Mouse (Mus musculus): ENCODE measurements around the gene Vps35l. TPM values are rescaled to one million over a fixed set of nuclear protein-coding genes. Genes with fewer than 3 reads are reported as not detected.

Vps35l gene
- total RNA-seq, 2 experiments from 2014 or later: 30.3 to 35.5 TPM

DNA sequence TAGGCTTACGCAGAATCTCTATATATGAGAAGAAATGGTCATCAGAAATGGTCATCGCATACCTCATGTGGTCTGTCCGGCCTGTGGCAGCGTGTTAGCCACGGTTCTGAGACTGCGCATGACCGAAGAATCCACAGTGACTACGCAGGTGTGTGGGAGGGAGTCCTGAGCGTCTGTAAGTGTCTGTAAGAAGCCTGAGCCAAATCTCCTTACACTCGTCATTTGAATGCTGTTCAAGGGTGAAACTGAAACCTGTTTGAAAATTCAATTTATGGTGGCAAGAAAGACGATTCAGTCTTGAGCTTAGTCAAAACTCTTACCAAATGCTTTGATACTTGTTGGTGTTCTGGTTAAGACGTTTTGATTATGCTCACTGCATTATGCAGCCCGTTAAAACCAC, 6.8 kb upstream of the Vps35l start:
- no peak for DNase-seq

DNA sequence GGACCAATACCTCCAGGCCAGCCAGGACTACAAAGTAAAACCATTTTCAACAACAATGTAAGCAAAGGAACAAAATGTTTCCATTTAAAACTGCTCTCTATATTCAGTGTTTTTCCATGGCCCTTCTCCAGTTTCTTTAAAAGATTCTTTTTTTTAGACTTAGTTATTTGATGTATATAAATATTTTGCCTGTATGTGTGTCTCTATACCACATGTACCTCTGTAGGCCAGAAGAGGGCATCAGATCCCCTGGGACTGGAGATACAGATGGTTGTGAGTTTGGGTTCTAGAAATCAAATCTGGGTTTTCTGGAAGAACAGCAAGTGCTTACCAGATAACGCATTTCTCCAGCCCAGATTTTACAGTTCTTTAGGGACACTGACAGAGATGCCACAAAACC, 1.3 kb upstream of the Vps35l start:
- DNase-seq: no peak

DNA sequence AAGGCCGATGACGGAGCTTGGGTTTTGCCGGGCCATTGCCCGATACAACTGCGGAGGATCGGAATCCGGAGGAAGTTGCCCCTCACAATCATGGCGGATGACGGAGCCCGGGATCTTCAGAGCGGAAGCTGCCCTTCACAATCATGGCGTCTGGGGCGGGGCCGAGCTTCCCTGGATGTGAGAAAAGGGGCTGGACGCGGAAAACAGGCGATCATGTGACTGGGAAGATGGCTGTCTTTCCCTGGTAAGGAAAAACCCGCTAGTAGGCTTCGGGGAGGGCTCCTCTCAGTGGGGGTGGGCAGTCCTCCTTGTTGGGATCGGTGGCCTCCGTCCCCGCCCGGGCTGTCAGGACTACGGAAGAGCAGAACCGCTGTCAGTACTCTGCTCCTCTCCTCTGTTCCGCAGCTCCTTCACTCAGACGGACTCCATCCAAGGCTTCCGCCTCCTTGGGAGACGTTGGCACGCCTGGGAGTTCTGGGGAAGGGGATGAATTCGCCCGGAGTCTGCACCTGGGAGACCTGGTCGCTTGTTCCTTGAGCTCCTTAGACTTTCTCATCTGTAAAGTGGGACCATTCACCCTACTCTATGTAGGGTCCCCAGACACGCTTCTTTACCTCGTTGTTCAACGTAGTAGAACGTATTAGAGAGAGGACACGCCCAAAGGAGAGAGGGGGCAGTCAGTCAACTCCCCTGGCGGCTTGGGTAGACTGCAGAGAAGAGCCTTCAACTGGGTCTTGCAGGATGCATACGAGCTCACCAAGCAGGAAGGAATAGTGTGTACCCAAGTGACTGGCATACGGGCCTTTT, 709 bp downstream of the Vps35l start:
- peak; percentile 97 for DNase-seq

DNA sequence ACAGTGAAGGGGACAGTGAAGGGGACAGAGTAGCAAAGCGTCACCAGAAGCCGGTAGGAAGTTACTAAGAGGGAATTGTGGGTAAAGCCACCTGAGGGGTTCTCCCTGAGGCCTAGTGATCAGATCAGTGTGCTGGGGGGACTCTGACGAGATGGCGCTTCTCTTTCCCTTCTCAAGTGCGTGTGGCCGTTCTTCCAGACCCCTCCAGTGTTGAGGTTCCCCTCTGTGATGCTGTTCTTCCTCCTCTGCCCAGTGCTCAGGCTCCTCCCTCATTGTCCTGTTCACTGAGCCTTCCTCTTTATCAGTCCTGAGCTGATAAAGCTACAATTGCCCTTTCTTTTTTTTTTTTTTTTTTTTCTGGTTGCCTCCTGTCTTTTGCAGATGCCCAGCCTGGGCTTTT, 2.3 kb downstream of the Vps35l start:
- no peak for DNase-seq

DNA sequence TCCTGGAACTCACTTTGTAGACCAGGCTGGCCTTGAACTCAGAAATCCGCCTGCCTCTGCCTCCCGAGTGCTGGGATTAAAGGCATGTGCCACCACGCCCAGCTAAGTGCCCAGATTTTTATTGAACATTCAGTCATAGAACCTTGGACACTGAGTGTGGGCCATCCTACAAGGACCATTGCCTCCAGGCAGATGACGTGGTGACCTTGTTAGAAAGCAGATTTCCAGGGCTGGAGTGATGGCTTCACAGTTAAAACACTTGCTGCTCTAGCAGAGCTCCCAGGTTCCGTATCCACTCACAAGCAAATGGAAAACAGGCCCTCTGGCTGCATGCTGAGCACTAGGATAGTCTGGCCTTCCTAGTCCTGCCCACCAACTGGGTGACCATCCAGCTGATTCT, 4.7 kb downstream of the Vps35l start:
- no peak for DNase-seq

DNA sequence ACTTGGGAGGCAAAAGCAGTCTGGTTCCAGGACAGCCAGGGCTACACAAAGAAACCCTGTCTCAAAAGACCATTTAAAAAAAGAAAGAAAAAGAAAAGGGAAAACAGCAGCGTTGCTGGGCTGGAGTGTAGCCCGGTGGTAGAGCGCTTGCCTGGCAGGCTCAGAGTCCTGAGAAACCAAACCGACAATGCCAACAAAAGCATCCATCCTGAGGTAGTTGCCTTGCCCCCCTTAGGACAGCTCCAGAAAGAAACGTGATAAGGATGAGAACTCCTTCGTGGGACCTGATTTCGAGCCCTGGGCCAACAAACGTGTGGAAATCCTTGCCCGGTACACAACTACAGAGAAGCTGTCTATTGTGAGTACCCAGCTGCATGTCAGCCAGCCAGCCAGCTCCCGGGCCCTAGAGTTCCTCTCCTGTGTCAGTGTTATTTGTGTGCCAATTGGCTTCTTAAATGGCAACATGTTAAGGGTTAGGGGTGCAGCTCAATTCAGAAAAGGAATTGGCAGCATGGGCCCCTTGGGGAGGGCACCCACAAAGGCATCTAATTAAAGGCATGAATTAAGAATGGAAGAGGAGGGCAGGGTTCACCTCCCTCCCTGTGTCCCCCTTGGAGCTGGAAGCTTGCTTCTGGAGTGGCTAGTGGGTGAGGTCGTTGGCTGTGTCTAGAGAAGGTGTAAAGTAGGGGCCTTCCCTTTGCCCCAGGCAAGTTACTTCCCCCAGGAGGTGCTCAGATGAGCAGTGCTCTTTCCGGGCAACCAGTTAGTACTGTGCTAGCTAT, 8.1 kb downstream of the Vps35l start:
- no peak for DNase-seq

DNA sequence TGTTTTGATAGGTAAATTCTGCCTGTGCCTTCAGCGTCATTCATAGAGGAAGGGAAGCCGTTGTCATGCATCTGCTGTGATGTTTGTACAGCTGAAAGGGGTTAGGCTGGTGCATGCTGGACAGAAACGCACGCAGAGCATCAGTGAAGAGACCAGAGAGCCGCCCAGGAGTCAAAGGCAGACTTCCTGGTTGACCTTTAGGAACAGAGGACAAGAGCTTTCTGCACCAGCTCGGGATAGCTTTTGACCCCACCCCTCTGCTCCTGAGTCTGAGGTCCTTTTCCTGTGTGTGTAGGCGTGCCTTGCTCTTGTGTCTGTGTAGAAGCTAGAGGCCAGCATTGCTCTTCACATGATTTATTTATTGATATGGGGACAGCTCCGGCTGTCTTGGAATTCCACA, 9.7 kb downstream of the Vps35l start:
- DNase-seq: no peak

DNA sequence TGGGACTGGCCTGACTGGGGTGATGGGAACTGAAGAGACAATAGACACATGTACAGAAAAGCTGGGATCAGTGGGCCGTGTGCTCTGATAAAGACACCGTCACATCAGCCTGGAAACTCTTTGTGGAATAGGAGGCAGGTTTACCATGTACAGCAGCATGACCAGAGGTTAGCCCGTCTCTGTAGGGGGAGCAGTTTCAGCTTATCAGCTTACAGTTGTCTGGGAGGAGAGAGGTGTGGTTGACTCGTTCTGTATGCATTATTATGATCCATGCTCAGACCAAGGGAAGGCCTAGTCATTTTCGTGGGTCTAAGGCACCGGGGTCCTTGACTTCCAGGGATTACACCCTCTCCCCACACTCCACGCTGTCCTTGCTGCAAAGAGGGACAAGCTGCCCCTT, 11.6 kb downstream of the Vps35l start:
- DNase-seq: no peak

DNA sequence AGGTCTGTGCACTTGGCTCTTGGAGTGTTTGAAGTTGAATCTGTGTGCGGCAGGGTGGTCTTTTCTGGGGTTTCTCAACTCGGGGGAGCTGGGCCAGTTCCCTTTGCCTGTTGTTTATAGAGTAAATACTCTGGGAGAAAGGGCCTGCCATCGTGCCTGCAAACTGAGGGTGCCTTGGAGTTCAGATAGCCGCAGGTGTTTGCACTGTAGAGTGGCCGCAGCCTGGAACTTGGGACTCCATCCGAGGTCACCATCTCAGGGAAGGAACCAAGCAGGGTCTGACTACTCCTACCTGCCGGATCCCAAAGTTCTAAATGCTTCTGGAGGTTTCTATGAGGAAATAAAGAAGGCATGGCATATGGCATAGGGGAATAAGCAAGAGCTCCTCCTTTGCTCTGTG, 15.7 kb downstream of the Vps35l start:
- no peak for DNase-seq

DNA sequence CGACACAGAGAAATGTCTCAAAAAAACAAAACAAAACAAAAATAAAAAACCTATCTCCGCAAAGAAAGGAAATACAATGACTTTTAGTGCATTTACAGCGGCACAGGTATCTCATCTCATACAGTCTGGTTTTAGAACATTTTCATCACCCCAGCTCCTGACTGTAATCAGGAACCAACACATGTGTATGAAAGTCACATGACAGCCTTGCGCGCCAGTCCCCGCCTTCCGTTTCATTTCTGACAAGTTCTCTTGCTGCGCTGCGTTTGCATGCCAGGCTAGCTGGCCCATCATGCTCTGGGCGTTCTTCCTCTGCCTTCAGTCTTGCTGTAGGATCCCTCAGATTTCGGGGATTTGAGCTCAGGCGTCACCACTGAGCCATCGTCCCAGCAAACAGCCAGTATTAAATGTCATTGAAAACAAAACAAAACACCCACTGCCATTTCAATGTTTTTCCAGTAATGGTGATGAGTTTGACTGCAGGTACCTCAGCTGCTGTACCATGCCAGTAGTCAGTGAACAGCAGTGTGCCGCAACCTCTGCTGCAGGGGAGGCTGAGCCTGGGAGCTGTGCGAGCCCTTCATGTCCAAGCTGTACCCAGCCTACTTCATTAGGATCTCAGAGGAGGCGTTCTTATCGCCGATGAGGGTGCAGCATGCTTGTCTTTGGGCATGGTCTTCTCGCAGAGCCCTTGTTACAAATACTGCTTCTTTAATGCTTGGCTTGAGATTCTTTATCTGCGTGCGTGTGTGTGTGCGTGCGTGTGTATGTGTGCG, 16.7 kb downstream of the Vps35l start:
- no peak for DNase-seq

DNA sequence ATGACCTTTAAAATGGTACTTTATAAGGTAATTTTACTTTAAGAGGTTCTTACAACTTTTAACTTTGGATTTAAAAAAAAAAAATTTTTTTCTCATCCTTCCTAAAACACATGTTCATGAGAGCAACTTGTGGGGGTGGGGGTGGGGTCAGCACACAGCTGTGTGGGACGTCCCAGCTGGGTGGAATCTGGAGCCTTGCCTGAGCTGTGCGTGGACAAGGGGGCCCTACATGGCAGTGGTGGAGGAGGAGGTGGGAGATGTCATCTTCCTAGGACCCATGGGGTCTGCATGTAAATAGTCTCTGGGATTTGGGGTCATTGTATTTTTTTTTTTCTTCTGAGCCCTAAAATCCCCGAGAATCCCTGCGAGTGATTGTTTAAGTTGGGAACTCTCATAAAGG, 18.3 kb downstream of the Vps35l start:
- DNase-seq: peak; percentile 39

DNA sequence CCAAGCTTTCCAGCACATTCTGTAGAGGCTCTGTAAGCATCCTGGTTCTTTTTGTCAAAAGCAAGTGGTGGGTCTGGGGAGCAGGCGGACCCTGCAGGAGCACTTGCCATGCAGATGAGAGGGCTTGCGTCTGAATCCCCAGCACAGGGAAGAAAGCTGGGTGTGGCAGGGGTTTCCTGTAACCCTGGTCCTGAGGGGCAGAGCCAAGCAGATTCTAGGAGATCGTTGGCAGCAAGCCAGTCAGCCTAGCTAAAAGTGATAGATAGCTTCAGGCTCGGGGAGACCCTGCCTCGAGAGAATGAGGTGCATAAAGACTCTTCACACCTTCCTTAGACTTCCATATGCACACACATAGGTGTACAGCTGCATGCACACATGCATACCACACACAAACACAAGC, 19.3 kb downstream of the Vps35l start:
- no peak for DNase-seq

DNA sequence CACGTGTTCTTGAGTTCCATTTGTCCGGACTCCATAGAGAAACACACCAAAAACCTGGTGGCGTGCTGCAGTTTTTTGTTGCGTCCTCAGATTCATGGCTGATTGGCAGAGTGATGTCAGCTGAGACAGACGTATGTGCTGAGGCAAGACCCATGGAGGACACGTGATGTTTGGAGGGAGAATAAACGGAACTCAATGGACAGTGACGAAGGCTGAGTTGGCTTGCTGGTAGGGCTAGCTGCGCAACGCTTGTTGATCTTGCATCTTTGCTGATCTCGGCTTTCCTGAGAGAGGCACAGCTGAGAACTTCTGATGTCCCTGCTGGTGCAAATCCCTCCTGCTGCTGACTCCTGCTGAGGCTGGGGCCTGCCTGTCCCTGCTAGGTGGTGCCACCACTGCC, 23.9 kb downstream of the Vps35l start:
- no peak for DNase-seq

DNA sequence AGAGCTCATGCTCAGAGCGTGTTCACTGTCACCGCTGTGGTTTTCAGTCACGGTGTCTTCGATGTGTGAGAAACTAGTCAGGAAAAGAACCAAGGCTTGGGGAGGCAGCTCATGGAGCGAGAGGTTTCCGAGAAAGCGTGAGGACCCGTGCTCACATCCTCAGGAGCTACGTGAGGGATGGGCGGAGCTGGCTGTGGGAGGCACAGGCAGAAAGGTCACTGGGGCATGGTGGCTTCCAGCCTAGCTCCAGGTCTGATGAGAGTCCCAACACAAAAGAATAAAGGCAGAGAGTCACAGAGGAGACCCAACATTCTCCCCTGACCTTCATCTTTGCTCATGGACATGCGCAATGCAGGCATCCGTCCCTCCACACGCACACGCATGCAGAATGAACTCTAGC, 24.7 kb downstream of the Vps35l start:
- no peak for DNase-seq

DNA sequence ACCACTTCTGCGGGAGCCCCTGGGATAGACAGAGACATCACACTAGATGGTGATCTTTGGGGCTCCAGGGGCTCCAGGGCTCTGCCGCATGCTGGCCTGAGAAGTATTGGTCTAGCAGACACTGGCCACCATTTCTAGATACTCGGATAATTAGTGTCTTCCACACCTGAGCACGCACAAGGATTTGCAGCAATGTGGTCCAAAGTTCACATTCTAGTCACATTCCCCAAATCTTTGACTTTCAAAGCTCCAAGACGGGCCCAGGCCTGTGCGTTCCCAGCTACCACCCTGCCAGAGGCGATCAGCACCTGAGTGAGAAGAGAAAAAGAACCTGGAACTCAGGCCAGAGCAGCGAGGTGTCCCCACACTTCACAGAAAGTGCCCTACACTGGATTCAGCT, 25.6 kb downstream of the Vps35l start:
- DNase-seq: no peak

DNA sequence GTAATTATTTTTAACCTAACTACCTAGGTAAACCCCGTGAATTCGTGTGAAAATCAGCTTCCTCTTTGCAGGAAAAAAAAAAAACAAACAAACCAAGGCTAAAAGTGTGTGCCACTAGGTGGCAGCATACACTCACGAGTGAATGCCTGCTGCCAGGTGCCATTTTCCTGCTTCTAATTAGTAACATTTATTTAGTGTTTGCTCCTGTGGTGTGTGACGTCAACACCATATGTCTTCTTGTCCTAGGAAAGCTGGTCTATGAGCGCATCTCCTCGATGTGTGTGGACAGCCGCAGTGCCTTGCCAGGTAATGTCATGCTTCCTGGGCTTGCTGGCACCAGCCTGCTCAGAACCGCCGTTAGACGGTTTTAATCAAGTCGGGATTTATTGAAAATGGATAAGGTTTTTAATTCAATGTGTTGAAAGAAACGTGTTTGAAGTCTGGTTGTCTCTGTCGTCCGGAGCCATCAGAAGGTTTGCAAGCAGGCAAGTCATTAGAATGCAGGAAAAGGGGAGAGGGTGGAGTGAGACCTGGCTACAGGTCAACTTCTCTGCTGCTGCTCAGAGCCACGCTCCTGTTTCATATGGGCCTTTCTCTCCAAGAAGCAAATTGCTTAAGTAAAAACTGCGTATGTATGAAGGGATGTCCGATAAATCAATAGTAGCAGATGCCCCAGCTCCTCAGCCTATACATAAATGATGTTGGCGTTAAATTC, 26.2 kb downstream of the Vps35l start:
- DNase-seq: peak; percentile 64

DNA sequence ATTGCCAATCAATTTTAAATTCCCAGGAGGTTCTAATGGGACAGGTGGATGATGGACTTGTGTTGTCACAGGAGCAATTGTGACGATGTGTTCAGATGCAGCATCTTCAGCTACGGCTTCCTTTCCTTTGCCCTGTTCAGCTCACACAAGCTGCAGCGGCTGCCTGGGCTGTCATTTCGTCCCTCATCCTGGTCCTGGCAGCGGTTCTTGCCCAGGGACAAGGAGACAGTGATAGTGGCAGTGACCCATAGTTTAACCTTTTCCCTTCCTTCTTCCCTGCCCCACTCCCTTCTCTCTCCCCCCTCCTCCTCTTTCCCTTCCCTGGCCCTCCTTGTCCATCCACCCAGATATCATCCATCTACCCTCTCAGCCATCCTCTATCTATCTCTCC, 26.8 kb downstream of the Vps35l start:
- no peak for DNase-seq

DNA sequence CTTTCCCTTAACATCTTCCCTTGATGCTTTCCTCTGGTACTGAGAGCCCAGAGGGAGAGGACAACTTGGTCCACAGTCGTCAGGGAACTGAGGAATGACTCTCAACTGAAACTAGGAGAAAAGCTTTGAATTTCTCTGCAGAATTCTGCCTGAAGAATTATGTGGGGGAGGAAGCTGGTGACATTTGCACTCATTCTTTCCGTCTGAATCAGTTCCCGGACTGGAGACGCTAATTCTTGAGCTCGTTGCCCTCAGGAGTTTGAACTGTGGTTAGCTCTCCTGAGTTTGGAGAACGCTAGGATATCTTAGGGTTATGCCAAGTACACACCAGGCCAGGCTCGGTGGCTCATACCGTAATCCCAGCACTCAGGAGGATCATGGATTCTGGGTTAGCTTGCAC, 29.2 kb downstream of the Vps35l start:
- DNase-seq: no peak

DNA sequence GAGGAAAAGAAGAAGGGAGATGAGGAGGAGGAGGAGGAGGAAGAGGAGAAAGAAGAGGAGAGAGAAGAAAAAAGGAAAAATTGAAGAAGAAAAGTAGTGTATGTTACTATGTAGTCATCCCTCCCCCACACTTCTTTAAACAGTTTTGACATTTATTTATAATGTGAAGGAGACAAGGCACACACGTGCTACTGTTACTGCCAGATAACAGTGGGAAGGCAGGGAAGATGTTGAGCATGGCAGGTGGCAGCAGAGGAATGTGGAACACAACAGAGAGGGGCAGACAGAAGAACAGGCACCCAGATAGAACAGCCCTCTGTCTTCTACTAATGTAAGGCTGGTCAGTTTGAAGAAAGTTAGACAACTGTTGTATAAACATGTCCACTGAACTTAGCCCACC, 29.6 kb downstream of the Vps35l start:
- no peak for DNase-seq

DNA sequence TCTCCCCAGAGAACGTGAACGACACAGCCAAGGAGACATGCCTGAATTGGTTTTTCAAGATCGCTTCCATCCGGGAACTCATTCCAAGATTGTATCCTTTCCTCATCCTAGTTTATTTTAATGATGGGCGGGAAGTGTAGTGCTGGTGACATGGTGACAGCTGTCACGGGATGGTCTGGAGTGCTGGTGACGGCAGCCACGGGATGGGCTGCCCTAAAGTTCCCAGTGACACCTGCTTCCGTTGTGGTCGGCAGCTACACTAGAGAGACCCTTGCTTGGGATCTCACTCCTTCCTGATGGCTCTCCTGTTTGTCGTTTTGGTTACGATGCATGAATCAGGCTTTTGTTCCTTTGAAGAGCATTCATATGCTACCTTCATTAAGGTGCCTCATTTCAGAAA, 33.0 kb downstream of the Vps35l start:
- no peak for DNase-seq

DNA sequence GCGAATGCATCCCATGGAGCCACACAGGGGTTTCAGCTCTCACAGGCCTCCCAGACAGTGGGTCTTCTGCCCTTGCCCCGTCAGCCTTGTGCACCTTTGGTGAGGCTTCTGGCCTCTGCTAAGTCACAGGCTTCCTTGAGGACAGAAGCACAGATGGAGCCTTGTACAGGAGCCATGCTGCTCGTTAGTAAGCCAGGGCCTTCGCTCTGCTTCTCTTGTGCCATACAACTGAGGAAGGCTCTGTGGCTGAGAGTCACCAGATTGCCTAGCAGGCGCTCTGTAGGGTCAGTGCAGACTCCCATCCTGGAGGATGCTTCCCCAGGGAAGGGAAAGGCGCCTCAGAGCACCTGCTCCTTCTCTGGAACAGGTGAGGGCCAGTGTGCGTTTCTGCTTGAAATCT, 36.0 kb downstream of the Vps35l start:
- no peak for DNase-seq

DNA sequence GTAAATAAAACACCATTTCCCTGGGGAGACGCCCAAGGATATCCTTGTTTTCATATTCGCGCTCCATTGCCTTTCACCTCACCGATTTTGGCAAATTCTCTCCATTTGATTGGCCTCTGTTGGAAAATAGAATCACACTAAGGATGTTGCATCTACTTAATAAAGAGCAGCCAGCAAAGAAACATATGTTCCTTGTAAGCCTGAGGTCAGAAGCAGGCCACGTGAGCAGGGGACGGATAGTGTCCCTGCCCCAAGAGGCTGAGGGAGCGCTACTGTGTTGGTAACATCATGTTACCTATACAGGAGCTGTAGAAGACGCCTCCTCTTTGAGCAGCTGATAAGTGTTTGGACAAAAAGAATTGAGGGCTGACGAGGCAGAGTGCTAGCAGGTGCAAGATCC, 36.5 kb downstream of the Vps35l start:
- no peak for DNase-seq

All from gastrocnemius, postnatal 10 days (tissue).